Mouse (Mus musculus): ENCODE data around the gene Psap.

GRCm38 (mm10) chr10:60261530-60261929 lies 15.9 kb upstream of the Psap start:
- TF ChIP-seq POLR2A (IDR thresholded peaks at IDR 0.05; ENCODE audit: insufficient read depth, low read depth, low read length) (no peak), CTCF (IDR thresholded peaks at IDR 0.05; ENCODE audit: insufficient read depth, low read depth, low read length) (no peak)
